Mouse (Mus musculus): ENCODE measurements around the gene Shroom3. TPM values are rescaled to one million over a fixed set of nuclear protein-coding genes. Genes with fewer than 3 reads are reported as not detected.

The Shroom3 gene
- total and polyA plus RNA-seq, 3 experiments = 0.04 to 0.11 TPM; not detected in 1

- DNase-seq (ENCODE audit: extremely low read depth) = no peak
- no peak overlapping the region for H3K4me3 ChIP-seq (replicated peaks in 1 of 3; ENCODE audit: low read depth in 2 of 3, low read length in 2 of 3, poor library complexity in 1 of 3)
- H3K36me3 ChIP-seq (replicated peaks in 1 of 2; ENCODE audit: control insufficient read depth in 1 of 2, insufficient read depth in 1 of 2, low read length in 1 of 2) = no peaks in the 10 kb centered on the region
- H3K27me3 ChIP-seq (replicated peaks) = no peaks in the 10 kb centered on the region
- no peaks in the 10 kb centered on the region for H3K9me3 ChIP-seq (replicated peaks; ENCODE audit: low read length)
- no peak overlapping the region for H3K27ac ChIP-seq (ENCODE audit: insufficient read depth, low read depth)
- in situ Hi-C loops (cut with MboI; ENCODE audit: low pct_ligation_motif_present, low pct_unique_long_range_greater_than_20kb, low sequenced_read_pairs) = no loop called here
- dilution Hi-C loops (cut with MboI; ENCODE audit: extremely low pct_ligation_motif_present, extremely low pct_unique_long_range_greater_than_20kb, low sequenced_read_pairs) = no loop called here
- H3K79me2 ChIP-seq (replicated peaks; ENCODE audit: control insufficient read depth, extremely low read depth, insufficient read depth, poor library complexity, severe bottlenecking) = no peaks in the 10 kb centered on the region
- TF ChIP-seq E2F4 (IDR thresholded peaks at IDR 0.05; ENCODE audit: insufficient replicate concordance, low read depth, low read length) (no peak), ZNF384 (IDR thresholded peaks at IDR 0.05; ENCODE audit: low read depth, low read length) (0 out of 2 replicates have a peak, but pooled peaks have one; percentile 35)
- H3K4me1 ChIP-seq (ENCODE audit: control insufficient read depth in 1 of 2, insufficient read depth in 2 of 2) = peaks cover 8 to 20% of the 10 kb centered on the region in 2 experiments
- no peak overlapping the region for H3K9ac ChIP-seq (ENCODE audit: insufficient read depth, low read depth)
- no peak overlapping the region for H3K4me2 ChIP-seq (ENCODE audit: insufficient read depth, low read depth, poor library complexity, severe bottlenecking)
Measured at GRCm38 (mm10) chr5:92684715-92685460, 1.7 kb downstream of the Shroom3 start.

GRCm38 (mm10) chr5:92688124-92688523 is 4.9 kb downstream of the Shroom3 start:
- H3K9ac ChIP-seq (ENCODE audit: insufficient read depth, low read depth) = no peak overlapping the region
- peak overlapping the region; percentile 41; the same call in 1 of the 2 replicates for H3K4me2 ChIP-seq (ENCODE audit: insufficient read depth, low read depth, poor library complexity, severe bottlenecking)
- H3K27ac ChIP-seq (ENCODE audit: insufficient read depth, low read depth) = no peak overlapping the region
- peak; percentile 70 for DNase-seq (ENCODE audit: extremely low read depth)
- H3K4me1 ChIP-seq (ENCODE audit: control insufficient read depth in 1 of 2, insufficient read depth in 2 of 2) = peaks cover 8 to 20% of the 10 kb centered on the region in 2 experiments
- H3K79me2 ChIP-seq (replicated peaks; ENCODE audit: control insufficient read depth, extremely low read depth, insufficient read depth, poor library complexity, severe bottlenecking) = no peaks in the 10 kb centered on the region
- H3K27me3 ChIP-seq (replicated peaks) = no peaks in the 10 kb centered on the region
- no peaks in the 10 kb centered on the region for H3K36me3 ChIP-seq (replicated peaks in 1 of 2; ENCODE audit: control insufficient read depth in 1 of 2, insufficient read depth in 1 of 2, low read length in 1 of 2)
- dilution Hi-C loops (cut with MboI; ENCODE audit: extremely low pct_ligation_motif_present, extremely low pct_unique_long_range_greater_than_20kb, low sequenced_read_pairs) (no loop called here), in situ Hi-C loops (cut with MboI; ENCODE audit: low pct_ligation_motif_present, low pct_unique_long_range_greater_than_20kb, low sequenced_read_pairs) (no loop called here)
- H3K4me3 ChIP-seq (replicated peaks in 1 of 3; ENCODE audit: low read depth in 2 of 3, low read length in 2 of 3, poor library complexity in 1 of 3) = no peak overlapping the region
- H3K9me3 ChIP-seq (replicated peaks; ENCODE audit: low read length) = no peaks in the 10 kb centered on the region
- no peak for TF ChIP-seq ZMIZ1 (IDR thresholded peaks at IDR 0.05; ENCODE audit: low read depth, low read length)
- peak; percentile 86 for TF ChIP-seq JUND (conservative IDR thresholded peaks at IDR 0.05; ENCODE audit: low read depth, low read length)
- TF ChIP-seq KAT2A (IDR thresholded peaks at IDR 0.05; ENCODE audit: insufficient replicate concordance, low read length) = no peak
- TF ChIP-seq CTCF (conservative IDR thresholded peaks at IDR 0.05 in 1 of 2, IDR thresholded peaks at IDR 0.05 in 1 of 2; ENCODE audit: low read depth in 2 of 2, low read length in 2 of 2) = no peak
- TF ChIP-seq ETS1 (conservative IDR thresholded peaks at IDR 0.05; ENCODE audit: low read depth, low read length) = peak; percentile 58; the same call in 1 of the 2 replicates
- TF ChIP-seq POLR2AphosphoS2 (IDR thresholded peaks at IDR 0.05; ENCODE audit: low read depth, low read length) = no peak
- TF ChIP-seq NELFE (IDR thresholded peaks at IDR 0.05; ENCODE audit: low read depth, low read length) = no peak
- no peak for TF ChIP-seq ZNF384 (IDR thresholded peaks at IDR 0.05; ENCODE audit: low read depth, low read length)
- no peak for TF ChIP-seq PAX5 (IDR thresholded peaks at IDR 0.05; ENCODE audit: low read length)
- no peak for TF ChIP-seq SMC3 (IDR thresholded peaks at IDR 0.05; ENCODE audit: low read depth, low read length)
- no peak for TF ChIP-seq MXI1 (IDR thresholded peaks at IDR 0.05; ENCODE audit: low read depth, low read length)
- no peak; the same call in 1 of the 2 replicates for TF ChIP-seq CHD2 (IDR thresholded peaks at IDR 0.05; ENCODE audit: low read length)
- TF ChIP-seq MAFK (IDR thresholded peaks at IDR 0.05; ENCODE audit: insufficient replicate concordance, low read length) = no peak
- no peak for TF ChIP-seq ZC3H11A (IDR thresholded peaks at IDR 0.05; ENCODE audit: low read depth, low read length)
- TF ChIP-seq JUN (IDR thresholded peaks at IDR 0.05; ENCODE audit: insufficient read depth, low read depth, low read length) = peak; percentile 93
- no peak for TF ChIP-seq UBTF (IDR thresholded peaks at IDR 0.05; ENCODE audit: low read depth, low read length)
- TF ChIP-seq MEF2A (IDR thresholded peaks at IDR 0.05; ENCODE audit: borderline replicate concordance, low read depth, low read length) = peak; percentile 49; the same call in 1 of the 2 replicates
- TF ChIP-seq USF2 (conservative IDR thresholded peaks at IDR 0.05; ENCODE audit: low read depth, low read length) = no peak
- TF ChIP-seq BHLHE40 (IDR thresholded peaks at IDR 0.05; ENCODE audit: low read depth, low read length) = 0 out of 2 replicates have a peak, but pooled peaks have one; percentile 41
- no peak for TF ChIP-seq SIN3A (IDR thresholded peaks at IDR 0.05; ENCODE audit: low read length)
- no peak for TF ChIP-seq POLR2A (IDR thresholded peaks at IDR 0.05; ENCODE audit: low read depth, low read length)
- no peak for TF ChIP-seq RCOR1 (conservative IDR thresholded peaks at IDR 0.05; ENCODE audit: low read depth, low read length)
- no peak for TF ChIP-seq MAX (IDR thresholded peaks at IDR 0.05; ENCODE audit: low read length)
- no peak for TF ChIP-seq E2F4 (IDR thresholded peaks at IDR 0.05; ENCODE audit: insufficient replicate concordance, low read depth, low read length)
- no peak for TF ChIP-seq HCFC1 (IDR thresholded peaks at IDR 0.05; ENCODE audit: low read depth, low read length)
- peak; percentile 96 for TF ChIP-seq IRF4 (IDR thresholded peaks at IDR 0.05; ENCODE audit: low read depth, low read length)
- peak; percentile 99 for TF ChIP-seq EP300 (IDR thresholded peaks at IDR 0.05; ENCODE audit: low read length)
- no peak for TF ChIP-seq ELF1 (IDR thresholded peaks at IDR 0.05; ENCODE audit: low read depth, low read length)
- TF ChIP-seq GABPA (IDR thresholded peaks at IDR 0.05; ENCODE audit: insufficient replicate concordance, low read depth, low read length) = no peak
- TF ChIP-seq RAD21 (IDR thresholded peaks at IDR 0.05; ENCODE audit: low read depth, low read length) = no peak
- no peak for TF ChIP-seq ZKSCAN1 (IDR thresholded peaks at IDR 0.05; ENCODE audit: borderline replicate concordance, low read depth, low read length)
- no peak for TF ChIP-seq NRF1 (IDR thresholded peaks at IDR 0.05; ENCODE audit: low read depth, low read length)
